Mouse (Mus musculus) kidney, adult 2 months (tissue): ENCODE results near the gene Dhh. TPM values are rescaled to one million over a fixed set of nuclear protein-coding genes. Genes with fewer than 3 reads are reported as not detected.

Experiments used
- DNase-seq: peaks from one replicate; pipeline ENCODE4 v3.0.0; 2021
- H3K27ac ChIP-seq: fragments of 200-500 bp; 2 replicates; pipeline ENCODE4 v1.5.1; 2012; ENCODE audit warnings: low read depth, low read length, control low read depth, inconsistent platforms; ENCODE audit not compliant: insufficient read depth
- H3K27me3 ChIP-seq: fragments of 200-500 bp; replicated peaks from 2 replicates; pipeline ENCODE4 v1.6.1; 2012; ENCODE audit warnings: mild to moderate bottlenecking, moderate library complexity, low read length, inconsistent platforms; ENCODE audit not compliant: control insufficient read depth, insufficient read depth
- H3K36me3 ChIP-seq: fragments of 200-500 bp; 2 replicates; pipeline ENCODE4 v1.6.1; 2012; ENCODE audit warnings: mild to moderate bottlenecking, moderate library complexity, low read length, inconsistent platforms; ENCODE audit not compliant: control insufficient read depth, insufficient read depth
- H3K4me1 ChIP-seq: fragments of 200-500 bp; 2 replicates; pipeline ENCODE4 v1.6.1; 2011; ENCODE audit warnings: low read length; ENCODE audit not compliant: control insufficient read depth, insufficient read depth
- H3K4me3 ChIP-seq: fragments of 200-500 bp; 2 replicates; pipeline ENCODE4 v1.5.1; 2011; ENCODE audit warnings: mild to moderate bottlenecking, low read depth, low read length, control low read depth; ENCODE audit not compliant: insufficient read depth
- CTCF ChIP-seq: fragments of 200-500 bp; conservative IDR thresholded peaks from 2 replicates; pipeline ENCODE4 v1.5.1; 2011; ENCODE audit warnings: low read depth, mild to moderate bottlenecking, control low read depth, low read length, moderate library complexity, mixed read lengths; ENCODE audit not compliant: insufficient read depth, insufficient read length
- POLR2A ChIP-seq: fragments of 200-500 bp; IDR thresholded peaks from one replicate; pipeline ENCODE4 v1.6.1; 2011; ENCODE audit warnings: low read depth, low read length, control low read depth
- WGBS: fragments of 180-500 bp; shearing (Covaris S2); methylation state at CpG from one replicate; pipeline ENCODE4 v1.1.7; 2018; 5-methylcytosine and 5-hydroxymethylcytosine counted together
- polyA plus RNA-seq: library from polyadenylated mRNA; depleted of rRNA; stranded (reverse); fragments of >200 nt; gene quantifications from 2 replicates; pipeline ENCODE4 v1.2.3, GENCODE M21; 2012; rRNA removed

Dhh gene
- polyA plus RNA-seq: 1.2 and 1.5 TPM in 2 replicates

- Histone ChIP-seq H3K27ac (no peak within 1 kb of the TSS), H3K4me3 (peak within 1 kb of the TSS; percentile 26), H3K27me3 (no peaks in the 10 kb centered on the region; the same call in 1 of the 2 replicates), H3K4me1 (0 out of 2 replicates have a peak, but pooled peaks cover 4% of the 10 kb centered on the region), H3K36me3 (no peaks in the 10 kb centered on the region)
- 4% methylated on average over 41 of the region's 41 CpGs for whole genome bisulfite sequencing
- no peak for TF ChIP-seq POLR2A
- TF ChIP-seq CTCF: no peak
- DNase-seq: peak; percentile 49
Measured at GRCm38 (mm10) chr15:98897928-98898800, at the start of gene Dhh. Dhh (minus strand) TSS chr15:98898540.

- DNase-seq: no peak
- 83% methylated on average over 3 of the region's 3 CpGs for WGBS
- H3K4me1 ChIP-seq: no peaks in the 10 kb centered on the region
- H3K36me3 ChIP-seq: no peaks in the 10 kb centered on the region
- H3K27me3 ChIP-seq: no peaks in the 10 kb centered on the region
- H3K4me3 ChIP-seq: no peak overlapping the region
- H3K27ac ChIP-seq: no peak overlapping the region
- no peak for TF ChIP-seq POLR2A
- TF ChIP-seq CTCF: no peak
Measured at GRCm38 (mm10) chr15:98947884-98948283, 49.5 kb upstream of the Dhh start.

- Histone ChIP-seq H3K36me3 (no peaks in the 10 kb centered on the region), H3K4me1 (no peaks in the 10 kb centered on the region), H3K27ac (no peak overlapping the region), H3K27me3 (no peaks in the 10 kb centered on the region), H3K4me3 (no peak overlapping the region)
- no peak for TF ChIP-seq CTCF
- TF ChIP-seq POLR2A: no peak
- DNase-seq: no peak
- WGBS: 83% methylated on average over 4 of the region's 4 CpGs
Measured at GRCm38 (mm10) chr15:98943133-98943532, 44.8 kb upstream of the Dhh start.

- no peaks in the 10 kb centered on the region for H3K4me1 ChIP-seq
- no peak overlapping the region for H3K4me3 ChIP-seq
- 86% methylated on average over 4 of the region's 4 CpGs for WGBS
- no peak for TF ChIP-seq CTCF
- TF ChIP-seq POLR2A: no peak
- no peaks in the 10 kb centered on the region for H3K27me3 ChIP-seq
- DNase-seq: no peak
- no peaks in the 10 kb centered on the region for H3K36me3 ChIP-seq
- H3K27ac ChIP-seq: no peak overlapping the region
Measured at GRCm38 (mm10) chr15:98942081-98942480, 43.7 kb upstream of the Dhh start.

- 69% methylated on average over 2 of the region's 2 CpGs for WGBS
Measured at GRCm38 (mm10) chr15:98941539-98941938, 43.2 kb upstream of the Dhh start.

GRCm38 (mm10) chr15:98940816-98941215 lies 42.5 kb upstream of the Dhh start:
- 82% methylated on average over 10 of the region's 10 CpGs for WGBS
- Histone ChIP-seq H3K36me3 (no peaks in the 10 kb centered on the region), H3K4me3 (no peak overlapping the region), H3K27ac (no peak overlapping the region), H3K27me3 (no peaks in the 10 kb centered on the region), H3K4me1 (no peaks in the 10 kb centered on the region)
- DNase-seq: no peak
- TF ChIP-seq CTCF (no peak), POLR2A (no peak)

More at GRCm38 (mm10) chr15:98941539-98941938, 43.2 kb upstream of the Dhh start:
- no peak overlapping the region for H3K27ac ChIP-seq
- H3K36me3 ChIP-seq: no peaks in the 10 kb centered on the region
- H3K27me3 ChIP-seq: no peaks in the 10 kb centered on the region
- H3K4me1 ChIP-seq: no peaks in the 10 kb centered on the region
- no peak for TF ChIP-seq CTCF
- no peak for TF ChIP-seq POLR2A
- no peak for DNase-seq
- H3K4me3 ChIP-seq: no peak overlapping the region

- peak within 1 kb of the TSS; percentile 94 for H3K27ac ChIP-seq
- peak; percentile 95 for DNase-seq
- no peaks in the 10 kb centered on the region for H3K27me3 ChIP-seq
- peak within 1 kb of the TSS; percentile 99 for H3K4me3 ChIP-seq
- WGBS: under 1% methylated on average over 51 of the region's 58 CpGs
- no peaks in the 10 kb centered on the region; the same call in 1 of the 2 replicates for H3K36me3 ChIP-seq
- H3K4me1 ChIP-seq: peaks cover 6% of the 10 kb centered on the region; the same call in 1 of the 2 replicates
- no peak for TF ChIP-seq CTCF
- peak; percentile 45 for TF ChIP-seq POLR2A
Measured at GRCm38 (mm10) chr15:98934217-98934839, 36.0 kb upstream of the Dhh start, which contains the start of gene Tuba1b. Tuba1b (minus strand) TSS chr15:98934565.
